Mouse (Mus musculus): ENCODE results near the gene Abca8b.

- TF ChIP-seq CTCF (IDR thresholded peaks at IDR 0.05), result no peak
- no peak for TF ChIP-seq EP300 (IDR thresholded peaks at IDR 0.05)
These were observed 96.7 kb downstream of the Abca8b start for GRCm38 (mm10) chr11:109898791-109899467.

Measured in lung, postnatal 0 days (tissue).